Mouse (Mus musculus): ENCODE data around the gene Krt36. TPM values are rescaled to one million over a fixed set of nuclear protein-coding genes. Genes with fewer than 3 reads are reported as not detected.

Gene Krt36
- polyA plus RNA-seq, 1 experiment from 2014 or later = not detected

GRCm38 (mm10) chr11:100100391-100100790 lies 5.0 kb downstream of the Krt36 start:
- Histone ChIP-seq H3K9me3 (ENCODE audit: control insufficient read depth, low read length) (no peaks in the 10 kb centered on the region), H3K4me1 (replicated peaks; ENCODE audit: control insufficient read depth, insufficient read depth, low read length) (no peaks in the 10 kb centered on the region), H3K36me3 (ENCODE audit: control insufficient read depth, insufficient read depth, low read length) (no peaks in the 10 kb centered on the region), H3K9ac (ENCODE audit: low read depth, low read length) (no peak overlapping the region), H3K4me2 (replicated peaks; ENCODE audit: low read depth, low read length) (no peak overlapping the region), H3K27me3 (ENCODE audit: control insufficient read depth, insufficient read depth, low read length) (no peaks in the 10 kb centered on the region), H3K27ac (ENCODE audit: low read depth, low read length) (no peak overlapping the region), H3K4me3 (ENCODE audit: low read depth, low read length) (no peak overlapping the region)
- DNase-seq (ENCODE audit: low spot score) (no peak), ATAC-seq (ENCODE audit: low FRiP score) (no peak)
- WGBS = 82% methylated on average over 4 of the region's 4 CpGs

GRCm38 (mm10) chr11:100097819-100098218 lies 7.6 kb downstream of the Krt36 start:
- H3K4me1 ChIP-seq (replicated peaks; ENCODE audit: control insufficient read depth, insufficient read depth, low read length) = no peaks in the 10 kb centered on the region
- H3K9me3 ChIP-seq (ENCODE audit: control insufficient read depth, low read length) = no peaks in the 10 kb centered on the region
- DNase-seq (ENCODE audit: low spot score) (no peak), ATAC-seq (ENCODE audit: low FRiP score) (no peak)
- WGBS = 73% methylated on average over 9 of the region's 9 CpGs
- no peak overlapping the region for H3K4me3 ChIP-seq (ENCODE audit: low read depth, low read length)
- H3K36me3 ChIP-seq (ENCODE audit: control insufficient read depth, insufficient read depth, low read length) = no peaks in the 10 kb centered on the region
- H3K27me3 ChIP-seq (ENCODE audit: control insufficient read depth, insufficient read depth, low read length) = no peaks in the 10 kb centered on the region
- no peak overlapping the region for H3K4me2 ChIP-seq (replicated peaks; ENCODE audit: low read depth, low read length)
- no peak overlapping the region for H3K9ac ChIP-seq (ENCODE audit: low read depth, low read length)
- no peak overlapping the region for H3K27ac ChIP-seq (ENCODE audit: low read depth, low read length)

GRCm38 (mm10) chr11:100096141-100096540 lies 9.3 kb downstream of the Krt36 start, which contains the start of gene Krt35:
Gene Krt35, minus strand, starts transcription at chr11:100096241.
- H3K4me2 ChIP-seq (replicated peaks; ENCODE audit: low read depth, low read length) = no peak within 1 kb of the TSS
- no peaks in the 10 kb centered on the region for H3K27me3 ChIP-seq (ENCODE audit: control insufficient read depth, insufficient read depth, low read length)
- H3K4me3 ChIP-seq (ENCODE audit: low read depth, low read length) = no peak within 1 kb of the TSS
- 89% methylated on average over 9 of the region's 9 CpGs for WGBS
- no peaks in the 10 kb centered on the region for H3K36me3 ChIP-seq (ENCODE audit: control insufficient read depth, insufficient read depth, low read length)
- DNase-seq (ENCODE audit: low spot score) = no peak
- H3K27ac ChIP-seq (ENCODE audit: low read depth, low read length) = no peak within 1 kb of the TSS
- ATAC-seq (ENCODE audit: low FRiP score) = no peak
- H3K4me1 ChIP-seq (replicated peaks; ENCODE audit: control insufficient read depth, insufficient read depth, low read length) = no peaks in the 10 kb centered on the region
- no peak within 1 kb of the TSS for H3K9ac ChIP-seq (ENCODE audit: low read depth, low read length)
- H3K9me3 ChIP-seq (ENCODE audit: control insufficient read depth, low read length) = no peaks in the 10 kb centered on the region

DNA sequence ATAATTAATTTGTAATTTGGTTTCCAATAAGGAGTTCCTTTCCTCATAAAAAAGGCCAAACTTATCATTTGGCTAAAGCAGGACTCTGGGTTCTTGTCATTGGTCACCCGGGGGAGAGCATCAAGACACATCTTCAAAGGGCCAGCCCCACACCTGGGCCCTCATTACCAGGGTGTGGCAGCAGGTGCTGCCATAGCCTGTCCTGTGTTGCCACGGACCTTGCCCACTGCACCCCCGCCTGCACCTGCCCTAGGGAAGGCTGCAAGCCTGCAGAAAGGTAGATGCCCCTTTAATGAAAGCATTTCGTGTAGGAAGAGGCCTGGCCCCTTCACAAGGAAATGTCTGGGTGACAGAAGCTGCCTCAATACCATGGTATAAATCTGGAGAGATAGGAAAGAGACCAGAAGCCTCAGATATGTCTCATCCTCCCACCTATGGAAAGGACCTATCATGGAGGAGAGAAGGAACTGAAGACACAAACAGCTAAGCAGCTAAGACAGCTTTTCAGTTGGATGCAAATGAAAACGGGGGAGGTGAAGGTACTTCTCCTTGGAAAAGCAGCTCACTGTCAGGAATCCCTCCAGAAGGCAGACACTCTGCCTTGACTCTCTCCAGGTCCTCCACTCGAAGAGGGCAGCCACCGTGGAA lies 16.9 kb downstream of the Krt36 start:
- Histone ChIP-seq H3K36me3 (ENCODE audit: control insufficient read depth, insufficient read depth, low read length) (no peaks in the 10 kb centered on the region), H3K4me3 (ENCODE audit: low read depth, low read length) (no peak overlapping the region), H3K27me3 (ENCODE audit: control insufficient read depth, insufficient read depth, low read length) (no peaks in the 10 kb centered on the region), H3K9ac (ENCODE audit: low read depth, low read length) (no peak overlapping the region), H3K4me1 (replicated peaks; ENCODE audit: control insufficient read depth, insufficient read depth, low read length) (no peaks in the 10 kb centered on the region), H3K27ac (ENCODE audit: low read depth, low read length) (no peak overlapping the region), H3K9me3 (ENCODE audit: control insufficient read depth, low read length) (no peaks in the 10 kb centered on the region), H3K4me2 (replicated peaks; ENCODE audit: low read depth, low read length) (no peak overlapping the region)
- ATAC-seq (ENCODE audit: low FRiP score) (no peak), DNase-seq (ENCODE audit: low spot score) (no peak)
- 63% methylated on average over 7 of the region's 7 CpGs for WGBS

DNA sequence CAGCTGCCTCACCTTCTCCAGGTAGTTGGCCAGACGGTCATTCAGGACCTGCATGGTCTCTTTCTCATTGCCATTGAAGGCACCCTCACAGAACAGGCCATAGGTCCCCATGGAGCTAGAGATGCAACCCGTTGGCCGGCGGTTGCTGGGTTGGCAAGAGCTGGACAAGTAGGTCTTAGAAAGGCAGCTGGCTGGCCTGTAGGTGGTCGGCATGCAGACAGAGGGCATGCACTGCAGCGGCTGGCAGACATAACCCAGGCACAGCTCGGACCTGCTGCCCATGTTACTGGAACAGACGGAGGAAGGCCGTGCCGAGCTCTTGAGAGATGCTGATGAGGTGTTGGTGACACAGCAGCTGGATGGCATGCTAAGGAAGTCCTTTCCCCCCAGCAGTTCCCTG lies 17.6 kb downstream of the Krt36 start, which contains the start of gene Krt32:
Gene Krt32 (minus strand): TSS at position 366 of the 400 bp plus-strand sequence.
- ATAC-seq (ENCODE audit: low FRiP score) = no peak
- H3K27me3 ChIP-seq (ENCODE audit: control insufficient read depth, insufficient read depth, low read length) = no peaks in the 10 kb centered on the region

GRCm38 (mm10) chr11:100073873-100074272 lies 31.6 kb downstream of the Krt36 start:
- no peaks in the 10 kb centered on the region for H3K27me3 ChIP-seq (ENCODE audit: control insufficient read depth, insufficient read depth, low read length)
- H3K9me3 ChIP-seq (ENCODE audit: control insufficient read depth, low read length) = no peaks in the 10 kb centered on the region
- H3K9ac ChIP-seq (ENCODE audit: low read depth, low read length) = no peak overlapping the region
- WGBS = 70% methylated on average over 1 of the region's 1 CpGs
- H3K4me2 ChIP-seq (replicated peaks; ENCODE audit: low read depth, low read length) = no peak overlapping the region
- DNase-seq (ENCODE audit: low spot score) = no peak
- no peak for ATAC-seq (ENCODE audit: low FRiP score)
- H3K4me1 ChIP-seq (replicated peaks; ENCODE audit: control insufficient read depth, insufficient read depth, low read length) = no peaks in the 10 kb centered on the region
- H3K36me3 ChIP-seq (ENCODE audit: control insufficient read depth, insufficient read depth, low read length) = no peaks in the 10 kb centered on the region
- no peak overlapping the region for H3K27ac ChIP-seq (ENCODE audit: low read depth, low read length)
- H3K4me3 ChIP-seq (ENCODE audit: low read depth, low read length) = no peak overlapping the region

More for the DNA sequence above, 17.6 kb downstream of the Krt36 start, which contains the start of gene Krt32:
- Histone ChIP-seq H3K4me3 (ENCODE audit: low read depth, low read length) (no peak within 1 kb of the TSS), H3K4me1 (replicated peaks; ENCODE audit: control insufficient read depth, insufficient read depth, low read length) (no peaks in the 10 kb centered on the region), H3K9ac (ENCODE audit: low read depth, low read length) (no peak within 1 kb of the TSS), H3K4me2 (replicated peaks; ENCODE audit: low read depth, low read length) (no peak within 1 kb of the TSS), H3K9me3 (ENCODE audit: control insufficient read depth, low read length) (no peaks in the 10 kb centered on the region), H3K27ac (ENCODE audit: low read depth, low read length) (no peak within 1 kb of the TSS), H3K36me3 (ENCODE audit: control insufficient read depth, insufficient read depth, low read length) (no peaks in the 10 kb centered on the region)
- 96% methylated on average over 10 of the region's 10 CpGs for WGBS
- DNase-seq (ENCODE audit: low spot score) = no peak

GRCm38 (mm10) chr11:100067293-100068036 lies 38.0 kb downstream of the Krt36 start:
- no peak overlapping the region for H3K4me3 ChIP-seq (ENCODE audit: low read depth, low read length)
- ATAC-seq (ENCODE audit: low FRiP score) = no peak
- WGBS = 76% methylated on average over 17 of the region's 17 CpGs

DNA sequence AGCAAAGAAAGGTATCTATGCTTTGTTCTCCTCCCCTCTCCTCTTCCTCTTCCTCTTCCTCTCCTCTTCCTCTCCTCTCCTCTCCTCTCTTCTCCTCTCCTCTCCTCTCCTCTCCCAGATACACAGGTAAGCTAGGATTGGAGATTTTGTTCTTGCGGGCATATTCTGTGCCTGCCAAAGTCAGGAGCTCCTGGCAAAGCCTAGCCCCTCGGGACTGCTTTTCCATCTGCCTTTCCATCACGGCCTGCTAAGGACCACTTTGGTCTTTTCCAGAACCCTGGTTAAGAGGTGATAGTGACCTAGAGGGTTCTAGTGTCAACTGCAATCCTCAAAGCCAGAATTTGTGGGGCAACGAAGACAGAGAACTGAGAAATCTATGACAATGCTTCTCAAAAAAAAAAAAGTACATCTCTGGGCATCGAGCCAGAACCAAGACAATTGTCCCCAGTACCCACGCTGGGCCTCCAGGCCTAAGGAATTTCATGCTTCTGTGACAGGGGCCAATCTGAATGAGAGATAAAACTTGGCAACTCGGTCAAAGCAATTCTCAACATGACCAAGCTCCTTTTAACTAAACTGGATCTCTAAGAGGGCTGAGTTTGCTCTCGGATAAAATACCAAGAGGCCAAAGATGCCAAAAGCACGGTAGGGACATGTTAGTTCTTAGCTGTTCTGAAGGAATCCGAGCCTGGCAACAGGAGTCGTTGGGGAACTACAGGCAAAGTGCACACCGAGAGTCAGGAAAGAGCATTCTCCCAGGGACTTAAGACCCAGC lies 39.0 kb downstream of the Krt36 start:
- no peak overlapping the region for H3K9ac ChIP-seq (ENCODE audit: low read depth, low read length)
- no peaks in the 10 kb centered on the region for H3K27me3 ChIP-seq (ENCODE audit: control insufficient read depth, insufficient read depth, low read length)
- ATAC-seq (ENCODE audit: low FRiP score) = no peak
- DNase-seq (ENCODE audit: low spot score) = no peak
- no peak overlapping the region for H3K27ac ChIP-seq (ENCODE audit: low read depth, low read length)
- 80% methylated on average over 12 of the region's 12 CpGs for WGBS
- H3K4me1 ChIP-seq (replicated peaks; ENCODE audit: control insufficient read depth, insufficient read depth, low read length) = no peaks in the 10 kb centered on the region
- H3K4me2 ChIP-seq (replicated peaks; ENCODE audit: low read depth, low read length) = no peak overlapping the region
- no peak overlapping the region for H3K4me3 ChIP-seq (ENCODE audit: low read depth, low read length)
- H3K36me3 ChIP-seq (ENCODE audit: control insufficient read depth, insufficient read depth, low read length) = no peaks in the 10 kb centered on the region
- H3K9me3 ChIP-seq (ENCODE audit: control insufficient read depth, low read length) = no peaks in the 10 kb centered on the region

More at GRCm38 (mm10) chr11:100067293-100068036, 38.0 kb downstream of the Krt36 start:
- no peaks in the 10 kb centered on the region for H3K4me1 ChIP-seq (replicated peaks; ENCODE audit: control insufficient read depth, insufficient read depth, low read length)
- H3K27ac ChIP-seq (ENCODE audit: low read depth, low read length) = no peak overlapping the region
- no peaks in the 10 kb centered on the region for H3K27me3 ChIP-seq (ENCODE audit: control insufficient read depth, insufficient read depth, low read length)
- H3K4me2 ChIP-seq (replicated peaks; ENCODE audit: low read depth, low read length) = no peak overlapping the region
- H3K36me3 ChIP-seq (ENCODE audit: control insufficient read depth, insufficient read depth, low read length) = no peaks in the 10 kb centered on the region
- DNase-seq (ENCODE audit: low spot score) = no peak
- H3K9ac ChIP-seq (ENCODE audit: low read depth, low read length) = no peak overlapping the region
- no peaks in the 10 kb centered on the region for H3K9me3 ChIP-seq (ENCODE audit: control insufficient read depth, low read length)
